Mouse (Mus musculus): Measurements from ENCODE around the gene Vstm4.

DNA sequence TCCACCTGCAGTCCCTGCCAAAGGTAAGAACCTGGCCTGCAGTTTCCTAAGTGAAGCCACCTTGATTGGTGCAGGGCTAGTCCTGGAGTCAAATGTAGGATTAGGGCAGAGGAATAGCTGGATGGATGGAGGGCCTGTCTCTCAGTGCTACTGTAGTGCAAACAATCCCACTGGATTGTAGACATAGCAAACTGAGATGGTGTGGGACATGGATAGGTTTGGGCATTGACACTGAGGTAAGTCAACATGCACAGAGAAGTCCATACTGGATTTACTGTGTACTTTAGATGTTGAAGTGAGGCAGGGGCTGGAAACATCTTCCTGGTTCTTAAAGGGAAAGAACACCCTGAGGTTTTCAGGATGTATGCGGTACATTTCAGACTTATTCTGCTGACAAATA, 61.4 kb downstream of the Vstm4 start:
- TF ChIP-seq CTCF (conservative IDR thresholded peaks at IDR 0.05; ENCODE audit: low read length): no peak
- TF ChIP-seq POU5F1 (IDR thresholded peaks at IDR 0.05; ENCODE audit: borderline replicate concordance, low read length): no peak
- TF ChIP-seq NANOG (IDR thresholded peaks at IDR 0.05; ENCODE audit: borderline replicate concordance, low read length): no peak
